Mouse (Mus musculus): Measurements from ENCODE around the gene 1700029I15Rik.

- no peak for TF ChIP-seq EP300 (IDR thresholded peaks at IDR 0.05; ENCODE audit: low read depth)
- no peak for TF ChIP-seq CTCF (IDR thresholded peaks at IDR 0.05; ENCODE audit: low read depth)
These were observed 8.0 kb downstream of the 1700029I15Rik start for GRCm38 (mm10) chr2:92390206-92390930.

Data from liver, embryonic 14.5 days (tissue).